Mouse (Mus musculus): ENCODE data around the gene Zbtb1. TPM values are rescaled to one million over a fixed set of nuclear protein-coding genes. Genes with fewer than 3 reads are reported as not detected.
A peak's percentile ranks its signal among the peaks of the same experiment; 100 is the strongest.

The Zbtb1 gene
- 1 to 10 TPM; 7.0 TPM for total RNA-seq (2021)
- long read RNA-seq, experiment 1, full-length matches to known transcripts, result 12 of 17 reads
- long read RNA-seq, experiment 1, partial matches to known transcripts, result 0 of 17 reads
- long read RNA-seq, experiment 1, other reads (novel, unspliced or antisense), result 5 of 17 reads
- long read RNA-seq, experiment 2, full-length matches to known transcripts, result 14 of 21 reads
- long read RNA-seq, experiment 2, partial matches to known transcripts, result 1 of 21 reads
- long read RNA-seq, experiment 2, other reads (novel, unspliced or antisense), result 6 of 21 reads

- DNase-seq (ENCODE audit: low spot score in 2 of 2), result peak; percentile 81 to 85
Measured at GRCm38 (mm10) chr12:76369978-76370830, at the start of gene Zbtb1. TSS of gene Zbtb1 (plus strand) at chr12:76370266.

- peak; percentile 72 to 80 for DNase-seq (ENCODE audit: low spot score in 2 of 2)
Measured at GRCm38 (mm10) chr12:76324679-76325431, 45.2 kb upstream of the Zbtb1 start, which contains the start of gene Akap5. TSS of gene Akap5 (plus strand) at chr12:76324891.

GRCm38 (mm10) chr12:76326437-76327220 lies 43.4 kb upstream of the Zbtb1 start:
- DNase-seq (ENCODE audit: low spot score in 2 of 2), result no peak

- DNase-seq (ENCODE audit: low spot score in 2 of 2), result no peak
Measured at GRCm38 (mm10) chr12:76328567-76329354, 41.3 kb upstream of the Zbtb1 start.

GRCm38 (mm10) chr12:76333688-76334087 lies 36.4 kb upstream of the Zbtb1 start:
- no peak for DNase-seq (ENCODE audit: low spot score in 2 of 2)

GRCm38 (mm10) chr12:76335641-76336040 lies 34.4 kb upstream of the Zbtb1 start:
- no peak for DNase-seq (ENCODE audit: low spot score in 2 of 2)

- no peak for DNase-seq (ENCODE audit: low spot score in 2 of 2)
Measured at GRCm38 (mm10) chr12:76336111-76336965, 33.7 kb upstream of the Zbtb1 start.

GRCm38 (mm10) chr12:76341080-76341479 lies 29.0 kb upstream of the Zbtb1 start:
- peak; percentile 46 to 83 for DNase-seq (ENCODE audit: low spot score in 2 of 2)

GRCm38 (mm10) chr12:76345759-76346455 lies 24.2 kb upstream of the Zbtb1 start:
- no peak for DNase-seq (ENCODE audit: low spot score in 2 of 2)

- no peak for DNase-seq (ENCODE audit: low spot score in 2 of 2)
Measured at GRCm38 (mm10) chr12:76349680-76350220, 20.3 kb upstream of the Zbtb1 start.

- DNase-seq (ENCODE audit: low spot score in 2 of 2), result no peak
Measured at GRCm38 (mm10) chr12:76360868-76361267, 9.2 kb upstream of the Zbtb1 start.

GRCm38 (mm10) chr12:76361405-76362302 lies 8.4 kb upstream of the Zbtb1 start:
- DNase-seq (ENCODE audit: low spot score in 2 of 2), result no peak

GRCm38 (mm10) chr12:76362303-76362676 lies 7.8 kb upstream of the Zbtb1 start:
- no peak for DNase-seq (ENCODE audit: low spot score in 2 of 2)

GRCm38 (mm10) chr12:76366276-76366675 lies 3.8 kb upstream of the Zbtb1 start:
- no peak for DNase-seq (ENCODE audit: low spot score in 2 of 2)

- DNase-seq (ENCODE audit: low spot score in 2 of 2), result no peak
Measured at GRCm38 (mm10) chr12:76367096-76367995, 2.7 kb upstream of the Zbtb1 start.

- no peak for DNase-seq (ENCODE audit: low spot score in 2 of 2)
Measured at GRCm38 (mm10) chr12:76368201-76368789, 1.8 kb upstream of the Zbtb1 start.
